Mouse (Mus musculus) kidney, postnatal 36 days (tissue): ENCODE results near the gene A530084C06Rik.

ENCODE experiments used
- DNase-seq, 2 experiments: peaks; one replicate each; pipeline ENCODE4 v3.0.0; 2021 to 2022; ENCODE audit warnings: mixed read lengths in 2 of 2

The A530084C06Rik gene

GRCm38 (mm10) chr13:31534726-31535125, 24.4 kb downstream of the A530084C06Rik start:
- DNase-seq, result no peak

GRCm38 (mm10) chr13:31531651-31532061, 27.5 kb downstream of the A530084C06Rik start:
- DNase-seq, result no peak

- DNase-seq, result no peak
Measured at GRCm38 (mm10) chr13:31531186-31531585, 27.9 kb downstream of the A530084C06Rik start.

GRCm38 (mm10) chr13:31524976-31525375, 34.2 kb downstream of the A530084C06Rik start:
- peak in 1 of 2 experiments; percentile 7 for DNase-seq

GRCm38 (mm10) chr13:31518971-31519370, 40.2 kb downstream of the A530084C06Rik start:
- DNase-seq, result no peak

- peak; percentile 63 to 67 for DNase-seq
Measured at GRCm38 (mm10) chr13:31518411-31518886, 40.7 kb downstream of the A530084C06Rik start.

- DNase-seq, result no peak
Measured at GRCm38 (mm10) chr13:31515261-31515660, 43.9 kb downstream of the A530084C06Rik start.

GRCm38 (mm10) chr13:31506494-31507167, 52.5 kb downstream of the A530084C06Rik start:
- no peak for DNase-seq
